Mouse (Mus musculus): ENCODE measurements around the gene Pcsk5.

Gene Pcsk5

DNA sequence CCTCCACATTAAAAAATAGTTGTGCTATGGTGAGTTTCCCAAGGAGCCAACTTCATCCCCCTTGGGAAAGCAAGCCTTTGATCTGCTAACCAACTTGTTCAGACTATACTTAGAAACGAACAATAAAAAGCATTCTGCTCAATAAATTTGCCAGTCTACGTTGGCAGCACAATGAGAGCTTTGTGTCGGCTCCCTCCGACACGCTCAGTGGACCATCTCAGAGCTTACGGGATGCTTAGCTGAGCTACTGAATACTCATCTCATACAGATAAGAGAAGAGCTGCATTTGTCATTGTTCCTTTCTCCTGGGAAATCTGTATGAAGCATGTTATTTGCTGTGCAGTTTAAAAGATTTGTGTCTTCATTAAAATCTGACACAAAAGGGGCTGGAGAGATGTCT is 451.0 kb downstream of the Pcsk5 start:
- no peak for DNase-seq

DNA sequence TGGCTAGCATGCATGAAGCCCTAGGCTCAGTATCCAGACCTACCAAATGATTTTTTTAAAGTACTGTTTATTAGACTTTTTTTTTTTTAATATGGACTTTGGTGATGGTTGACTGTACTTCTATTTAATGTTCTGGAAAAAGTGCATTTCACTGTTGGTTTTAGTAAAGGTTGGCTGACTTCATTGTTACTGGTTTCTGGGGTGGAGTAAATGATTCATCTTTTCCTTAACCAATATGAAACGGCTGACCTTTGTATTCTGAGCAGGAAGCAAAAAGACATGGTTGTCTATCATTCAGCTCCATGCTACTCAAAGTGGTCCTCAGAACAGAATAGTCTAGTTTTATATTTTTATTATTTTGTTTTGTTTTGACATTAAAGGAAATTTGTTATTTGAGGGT is 452.0 kb downstream of the Pcsk5 start:
- DNase-seq, result no peak

DNA sequence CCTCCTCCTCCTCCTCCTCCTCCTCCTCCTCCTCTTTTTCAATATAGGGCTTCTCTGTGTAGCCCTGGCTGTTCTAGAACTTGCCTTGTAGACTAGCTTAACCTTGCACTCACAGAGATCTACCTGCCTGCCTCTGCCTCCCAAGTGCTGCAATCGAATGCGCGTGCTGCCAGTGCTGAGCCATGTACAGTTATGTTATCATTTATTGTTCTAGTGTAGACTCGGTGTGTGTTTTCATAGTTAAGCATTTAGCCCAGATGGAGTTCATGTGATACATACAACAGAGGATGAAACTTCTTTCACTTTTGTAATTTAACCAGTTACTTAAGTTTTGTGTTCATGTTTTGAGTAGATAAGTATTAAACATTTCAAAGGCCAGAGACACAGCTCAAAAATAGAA is 452.4 kb downstream of the Pcsk5 start:
- DNase-seq, result no peak

DNA sequence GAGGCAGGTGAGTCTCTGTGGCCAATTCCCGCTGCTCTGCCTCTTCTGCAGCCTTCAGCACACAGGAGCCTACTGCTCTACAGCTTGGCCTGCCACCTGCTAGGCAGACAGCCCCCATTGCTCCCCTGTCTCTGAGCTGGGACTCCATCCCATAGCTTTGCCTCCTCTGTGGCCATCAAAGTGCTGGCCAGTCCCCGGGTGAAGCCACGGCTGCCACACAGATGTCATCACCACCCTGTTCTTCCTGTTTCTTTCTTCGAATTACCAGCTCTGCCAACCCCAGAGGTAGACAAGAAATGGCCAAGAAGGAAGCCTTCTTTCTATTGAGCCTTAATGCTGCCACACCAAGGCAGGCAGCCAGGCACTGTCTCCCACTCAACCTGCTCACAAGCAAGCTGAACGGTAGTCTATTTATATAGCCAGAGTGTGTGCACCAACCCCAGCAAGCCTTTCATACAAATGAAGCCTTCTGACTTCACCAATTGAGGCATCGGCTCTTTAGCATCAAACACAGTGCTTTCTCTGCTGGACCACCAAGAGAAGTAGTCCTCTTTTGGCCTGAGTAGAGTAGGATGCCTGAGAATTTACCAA is 454.5 kb downstream of the Pcsk5 start:
- no peak for DNase-seq

Measured in spleen, adult 18-20 months (tissue).